Mouse (Mus musculus): ENCODE results near the gene Psmc2. TPM values are rescaled to one million over a fixed set of nuclear protein-coding genes. Genes with fewer than 3 reads are reported as not detected.

Psmc2 gene
- polyA plus RNA-seq, 1 experiment from 2014 or later, result 198 TPM

DNA sequence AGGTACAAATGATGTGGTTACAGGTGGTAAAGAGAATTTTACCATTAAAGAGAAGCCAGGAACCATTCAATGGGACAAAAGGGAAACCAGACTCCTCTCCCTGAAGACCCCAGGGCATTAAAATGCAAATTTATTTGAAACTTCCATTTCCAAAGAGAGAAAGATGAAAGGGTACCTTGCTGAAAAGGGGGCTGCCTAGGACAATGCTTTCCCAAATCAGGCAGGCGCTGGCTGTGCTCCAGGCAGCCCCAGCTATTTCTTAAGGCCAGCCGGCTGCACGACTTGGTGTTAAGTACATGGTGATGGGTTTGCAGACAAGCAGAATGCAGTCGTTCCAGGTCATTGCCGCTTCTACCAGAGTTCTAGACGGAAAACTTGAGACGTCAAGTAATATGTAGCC is 41.3 kb downstream of the Psmc2 start:
- Histone ChIP-seq H3K4me1 (replicated peaks) (no peaks in the 10 kb centered on the region), H3K4me2 (no peak overlapping the region), H3K36me3 (no peaks in the 10 kb centered on the region), H3K9me3 (no peaks in the 10 kb centered on the region), H3K4me3 (no peak overlapping the region), H3K27me3 (no peaks in the 10 kb centered on the region), H3K27ac (no peak overlapping the region), H3K9ac (no peak overlapping the region)
- 20% methylated on average over 7 of the region's 7 CpGs for WGBS
- ATAC-seq (ENCODE audit: low FRiP score), result no peak

DNA sequence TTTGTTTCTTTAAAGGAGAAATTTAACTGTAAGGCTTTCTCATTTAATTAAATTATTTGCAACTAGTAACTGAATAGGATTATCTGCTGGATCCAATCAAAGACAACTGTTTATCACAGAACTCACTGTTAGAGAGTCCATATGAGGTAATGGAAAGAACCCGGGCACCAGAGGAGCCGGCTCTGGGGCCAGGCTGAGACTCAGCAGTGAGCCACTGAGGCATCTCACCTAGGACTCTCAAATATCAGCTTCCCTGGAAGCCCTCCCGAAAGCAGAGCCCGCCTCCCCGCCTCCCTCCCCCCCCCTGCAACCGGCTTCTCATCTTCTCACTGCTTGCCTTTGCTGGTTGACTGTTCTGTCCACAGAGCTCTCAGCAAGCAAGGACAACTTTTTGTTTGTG is 42.6 kb downstream of the Psmc2 start:
- Histone ChIP-seq H3K4me1 (replicated peaks) (no peaks in the 10 kb centered on the region), H3K4me3 (no peak overlapping the region), H3K27ac (no peak overlapping the region), H3K9me3 (no peaks in the 10 kb centered on the region), H3K27me3 (no peaks in the 10 kb centered on the region), H3K9ac (no peak overlapping the region), H3K36me3 (no peaks in the 10 kb centered on the region), H3K4me2 (no peak overlapping the region)
- ATAC-seq (ENCODE audit: low FRiP score), result no peak
- WGBS, result 32% methylated on average over 6 of the region's 6 CpGs

- H3K9ac ChIP-seq, result no peak overlapping the region
- H3K27me3 ChIP-seq, result no peaks in the 10 kb centered on the region
- H3K4me2 ChIP-seq, result no peak overlapping the region
- H3K36me3 ChIP-seq, result no peaks in the 10 kb centered on the region
- no peaks in the 10 kb centered on the region for H3K9me3 ChIP-seq
- WGBS, result 59% methylated on average over 4 of the region's 4 CpGs
- H3K4me3 ChIP-seq, result no peak overlapping the region
- H3K27ac ChIP-seq, result no peak overlapping the region
- no peak for ATAC-seq (ENCODE audit: low FRiP score)
- H3K4me1 ChIP-seq (replicated peaks), result no peaks in the 10 kb centered on the region
Measured at GRCm38 (mm10) chr5:21828855-21829254, 43.8 kb downstream of the Psmc2 start.

DNA sequence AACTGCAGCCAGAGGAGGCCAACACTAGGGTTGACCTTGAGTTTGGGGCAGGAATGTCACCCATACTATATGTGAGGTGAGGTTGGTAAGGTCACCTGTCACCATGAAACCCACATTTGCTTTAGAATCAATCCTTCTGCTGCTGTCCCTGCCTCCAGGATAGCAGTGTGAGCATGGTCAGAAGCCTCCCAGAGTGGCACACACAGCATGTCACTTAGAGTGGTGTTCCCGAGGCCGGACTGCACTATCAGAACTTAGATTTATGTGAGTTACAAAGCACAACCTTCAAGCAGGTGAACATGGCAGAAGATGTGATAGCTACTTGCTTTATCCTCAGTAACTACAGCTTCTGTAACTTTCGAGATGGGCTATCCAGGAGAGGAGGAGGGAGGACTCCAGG is 46.7 kb downstream of the Psmc2 start:
- no peak overlapping the region for H3K9ac ChIP-seq
- no peaks in the 10 kb centered on the region for H3K4me1 ChIP-seq (replicated peaks)
- no peak overlapping the region for H3K4me2 ChIP-seq
- H3K4me3 ChIP-seq, result no peak overlapping the region
- H3K27ac ChIP-seq, result no peak overlapping the region
- ATAC-seq (ENCODE audit: low FRiP score), result no peak
- H3K9me3 ChIP-seq, result no peaks in the 10 kb centered on the region
- WGBS, result 75% methylated on average over 3 of the region's 3 CpGs
- H3K27me3 ChIP-seq, result no peaks in the 10 kb centered on the region
- H3K36me3 ChIP-seq, result no peaks in the 10 kb centered on the region

DNA sequence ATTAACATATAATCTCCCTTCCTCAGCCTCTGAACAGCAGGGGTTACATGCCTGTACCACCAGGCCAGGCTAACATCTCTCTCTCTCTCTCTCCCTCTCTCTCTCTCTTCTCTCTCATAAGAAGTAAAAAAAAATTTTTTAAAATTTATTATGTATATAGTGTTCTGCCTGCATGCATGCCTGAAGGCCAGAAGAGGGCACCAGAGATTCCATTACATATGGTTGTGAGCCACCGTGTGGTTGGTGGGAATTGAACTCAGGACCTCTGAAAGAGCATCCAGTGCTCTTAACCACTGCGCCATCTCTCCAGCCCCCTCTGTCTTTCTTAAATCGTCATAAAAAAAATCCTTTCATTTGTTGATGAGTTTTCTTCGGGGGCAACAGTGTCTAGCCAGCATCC is 59.6 kb downstream of the Psmc2 start:
- no peak overlapping the region for H3K9ac ChIP-seq
- no peak overlapping the region for H3K27ac ChIP-seq
- ATAC-seq (ENCODE audit: low FRiP score), result no peak
- H3K4me1 ChIP-seq (replicated peaks), result no peaks in the 10 kb centered on the region
- H3K9me3 ChIP-seq, result no peaks in the 10 kb centered on the region
- no peaks in the 10 kb centered on the region for H3K27me3 ChIP-seq
- WGBS, result 79% methylated on average over 4 of the region's 4 CpGs
- no peaks in the 10 kb centered on the region for H3K36me3 ChIP-seq
- no peak overlapping the region for H3K4me2 ChIP-seq
- H3K4me3 ChIP-seq, result no peak overlapping the region

DNA sequence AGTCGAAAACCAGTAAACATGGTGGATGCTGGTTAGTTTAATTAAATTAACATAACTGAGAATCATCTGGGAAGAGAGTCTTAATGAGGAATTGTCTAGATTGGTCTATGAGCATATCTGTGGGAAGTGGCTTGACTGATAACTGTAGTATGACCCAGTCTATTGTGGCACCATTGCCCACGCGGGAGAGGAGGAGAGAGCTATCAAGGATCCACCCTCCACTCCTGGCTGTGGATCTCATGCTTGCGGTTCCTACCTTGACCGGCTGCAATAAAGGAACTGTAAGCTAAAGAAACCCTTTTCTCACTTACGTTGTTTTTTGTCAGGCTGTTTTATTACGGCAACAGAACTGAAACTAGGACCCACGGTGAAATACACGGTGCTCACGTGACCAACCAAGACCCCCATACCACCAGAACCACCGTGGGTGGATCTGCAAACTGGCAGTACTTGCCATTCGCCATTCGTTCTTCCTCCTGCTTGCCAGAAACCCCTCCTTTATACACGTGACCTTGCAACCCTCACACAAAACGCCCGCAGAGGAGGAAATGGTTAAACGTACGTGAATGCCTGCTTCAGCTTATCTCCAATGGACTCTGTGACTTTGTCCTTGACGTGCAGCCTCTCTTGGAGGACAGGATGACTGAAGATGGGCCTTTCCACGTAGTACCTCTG is 61.7 kb downstream of the Psmc2 start:
- no peaks in the 10 kb centered on the region for H3K36me3 ChIP-seq
- H3K4me3 ChIP-seq, result no peak overlapping the region
- no peak overlapping the region for H3K9ac ChIP-seq
- WGBS, result 85% methylated on average over 20 of the region's 20 CpGs
- no peaks in the 10 kb centered on the region for H3K27me3 ChIP-seq
- H3K4me2 ChIP-seq, result no peak overlapping the region
- H3K9me3 ChIP-seq, result no peaks in the 10 kb centered on the region
- no peak overlapping the region for H3K27ac ChIP-seq
- no peak for ATAC-seq (ENCODE audit: low FRiP score)
- no peaks in the 10 kb centered on the region for H3K4me1 ChIP-seq (replicated peaks)

DNA sequence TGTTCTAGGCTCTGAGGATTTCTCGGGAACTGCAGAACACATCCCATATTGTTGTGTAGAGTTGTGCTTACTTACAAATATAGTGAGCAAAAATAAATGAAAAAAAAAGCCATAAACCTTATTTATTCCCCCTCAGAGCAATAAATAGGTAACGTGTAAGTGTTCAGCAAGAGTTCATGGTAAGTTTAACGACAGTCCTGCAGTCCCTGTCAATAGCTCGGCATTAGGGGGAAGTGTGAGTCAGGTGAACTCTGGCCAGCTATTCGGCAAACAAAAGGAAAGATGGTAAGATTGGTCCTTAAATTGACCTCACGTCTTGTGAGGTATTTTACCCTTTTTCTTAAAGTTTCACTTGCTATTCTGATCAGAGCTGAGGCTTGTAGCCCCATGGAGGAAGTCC is 62.4 kb downstream of the Psmc2 start:
- Histone ChIP-seq H3K4me3 (no peak overlapping the region), H3K27ac (no peak overlapping the region), H3K27me3 (no peaks in the 10 kb centered on the region), H3K4me1 (replicated peaks) (no peaks in the 10 kb centered on the region), H3K36me3 (no peaks in the 10 kb centered on the region), H3K9me3 (no peaks in the 10 kb centered on the region), H3K4me2 (no peak overlapping the region), H3K9ac (no peak overlapping the region)
- ATAC-seq (ENCODE audit: low FRiP score), result no peak
- 90% methylated on average over 6 of the region's 6 CpGs for WGBS

GRCm38 (mm10) chr5:21851679-21852340 is 66.7 kb downstream of the Psmc2 start:
- no peaks in the 10 kb centered on the region for H3K4me1 ChIP-seq (replicated peaks)
- H3K9me3 ChIP-seq, result no peaks in the 10 kb centered on the region
- no peak overlapping the region for H3K9ac ChIP-seq
- H3K4me3 ChIP-seq, result no peak overlapping the region
- ATAC-seq (ENCODE audit: low FRiP score), result peak; percentile 66; the same call in 1 of the 2 replicates
- H3K4me2 ChIP-seq, result no peak overlapping the region
- WGBS, result 60% methylated on average over 10 of the region's 10 CpGs
- H3K36me3 ChIP-seq, result no peaks in the 10 kb centered on the region
- H3K27me3 ChIP-seq, result no peaks in the 10 kb centered on the region
- no peak overlapping the region for H3K27ac ChIP-seq

Other genes with a start within 250 kb of the Psmc2 start
- gene Lrrc17, start 241.7 kb upstream of the Psmc2 start, polyA plus RNA-seq (2015; fragmentation: Nextera tagmentation; extraction: Ambion mirVana), result 8.4 and 11.2 TPM in 2 replicates
- gene Fbxl13, start 139.6 kb upstream of the Psmc2 start, polyA plus RNA-seq (2015; fragmentation: Nextera tagmentation; extraction: Ambion mirVana), result 0.31 and 0.58 TPM in 2 replicates
- gene Armc10, start 139.5 kb upstream of the Psmc2 start, polyA plus RNA-seq (2015; fragmentation: Nextera tagmentation; extraction: Ambion mirVana), result 63.1 and 68.4 TPM in 2 replicates
- 2.1 TPM in 2 replicates for gene Napepld, start 83.9 kb upstream of the Psmc2 start, polyA plus RNA-seq (2015; fragmentation: Nextera tagmentation; extraction: Ambion mirVana)
- gene Pmpcb, start 48.1 kb upstream of the Psmc2 start, polyA plus RNA-seq (2015; fragmentation: Nextera tagmentation; extraction: Ambion mirVana), result 79.5 and 81.3 TPM in 2 replicates
- gene Dnajc2, start within 50 bp of the Psmc2 start, polyA plus RNA-seq (2015; fragmentation: Nextera tagmentation; extraction: Ambion mirVana), result 74.0 and 81.0 TPM in 2 replicates
- 0.09 and 0.17 TPM in 2 replicates for gene Slc26a5, start 80.3 kb downstream of the Psmc2 start, polyA plus RNA-seq (2015; fragmentation: Nextera tagmentation; extraction: Ambion mirVana)